Mouse (Mus musculus) liver, embryonic 16.5 days (tissue): ENCODE data around the gene Zkscan5. TPM values are rescaled to one million over a fixed set of nuclear protein-coding genes. Genes with fewer than 3 reads are reported as not detected.
"Not testable (repeated sequence)": the region's sequence is repeated elsewhere in the genome, so short reads cannot be mapped to it uniquely, and the experiment has no call there.

Experiments used
- ATAC-seq: fragments of 200-750 bp; cut with Nextera tagmentation; 2 replicates; pipeline ENCODE4 v1.8.0; 2017; ENCODE audit warnings: low read depth, mild to moderate bottlenecking, moderate number of reproducible peaks, moderate library complexity
- H3K27ac ChIP-seq: fragments of 300-500 bp; sonication (generic); 2 replicates; pipeline ENCODE4 v1.5.1; 2014; ENCODE audit warnings: mild to moderate bottlenecking, low read length
- H3K27me3 ChIP-seq: fragments of 300-500 bp; sonication (generic); 2 replicates; pipeline ENCODE4 v1.6.1; 2014; ENCODE audit warnings: low read depth, low read length, mixed read lengths; ENCODE audit not compliant: control insufficient read depth, insufficient read depth
- H3K36me3 ChIP-seq: fragments of 300-500 bp; sonication (generic); 2 replicates; pipeline ENCODE4 v1.6.1; 2014; ENCODE audit warnings: mild to moderate bottlenecking; ENCODE audit not compliant: control insufficient read depth, insufficient read depth
- H3K4me1 ChIP-seq: fragments of 300-500 bp; sonication (generic); 2 replicates; pipeline ENCODE4 v1.6.1; 2014; ENCODE audit warnings: low read depth, low read length, mixed read lengths; ENCODE audit not compliant: control insufficient read depth
- H3K4me2 ChIP-seq: fragments of 300-500 bp; sonication (generic); 2 replicates; pipeline ENCODE4 v1.6.1; 2014; ENCODE audit warnings: low read depth, low read length, mixed read lengths
- H3K4me3 ChIP-seq: fragments of 300-500 bp; sonication (generic); 2 replicates; pipeline ENCODE4 v1.5.1; 2014; ENCODE audit warnings: low read depth, mild to moderate bottlenecking, low read length
- H3K9ac ChIP-seq: fragments of 300-500 bp; sonication (generic); 2 replicates; pipeline ENCODE4 v1.6.1; 2014; ENCODE audit warnings: low read depth, low read length
- H3K9me3 ChIP-seq: fragments of 300-500 bp; sonication (generic); replicated peaks from 2 replicates; pipeline ENCODE4 v1.6.1; 2016; ENCODE audit warnings: low read length; ENCODE audit not compliant: control insufficient read depth
- WGBS: fragments of 180-500 bp; shearing (Covaris S2); extraction: QIAGEN DNeasy Blood & Tissue Kit; methylation state at CpG from one replicate; pipeline ENCODE4 v1.1.7; 2014; ENCODE audit not compliant: insufficient replicate concordance; 5-methylcytosine and 5-hydroxymethylcytosine counted together
- polyA plus RNA-seq: library from polyadenylated mRNA; unstranded; fragments of >200 nt; fragmentation: Nextera tagmentation; extraction: Ambion mirVana; gene quantifications from 2 replicates; pipeline ENCODE4 v1.2.1, GENCODE M21; 2015

The Zkscan5 gene
- polyA plus RNA-seq, 1 experiment from 2014 or later = 4.3 TPM

DNA sequence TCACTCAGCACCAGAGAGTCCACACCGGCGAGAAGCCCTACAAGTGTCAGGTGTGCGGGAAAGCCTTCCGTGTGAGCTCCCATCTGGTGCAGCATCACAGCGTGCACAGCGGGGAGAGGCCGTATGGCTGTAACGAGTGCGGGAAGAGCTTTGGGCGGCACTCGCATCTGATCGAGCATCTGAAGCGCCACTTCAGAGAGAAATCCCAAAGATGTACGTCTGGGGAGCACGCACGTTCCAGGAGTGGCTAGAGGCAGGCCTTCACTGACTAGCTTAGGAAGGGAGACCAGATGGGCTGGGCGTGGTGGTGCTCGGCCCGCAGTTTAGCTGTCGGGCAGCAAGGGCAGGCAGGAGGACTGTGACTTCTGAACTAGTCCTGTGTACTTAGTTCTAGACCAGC, 14.3 kb downstream of the Zkscan5 start:
- H3K27me3 ChIP-seq = no peaks in the 10 kb centered on the region
- no peak overlapping the region for H3K4me3 ChIP-seq
- no peak overlapping the region for H3K27ac ChIP-seq
- peaks cover 20% of the 10 kb centered on the region; the same call in 1 of the 2 replicates for H3K36me3 ChIP-seq
- no peaks in the 10 kb centered on the region for H3K9me3 ChIP-seq
- no peak overlapping the region for H3K4me2 ChIP-seq
- WGBS = 89% methylated on average over 20 of the region's 20 CpGs
- no peak overlapping the region for H3K9ac ChIP-seq
- ATAC-seq = no peak
- peaks cover 3% of the 10 kb centered on the region for H3K4me1 ChIP-seq

GRCm38 (mm10) chr5:145219981-145220380, 15.6 kb downstream of the Zkscan5 start:
- WGBS = 76% methylated on average over 8 of the region's 8 CpGs
- Histone ChIP-seq H3K4me3 (no peak overlapping the region), H3K36me3 (peaks cover 20% of the 10 kb centered on the region; the same call in 1 of the 2 replicates), H3K27me3 (no peaks in the 10 kb centered on the region), H3K27ac (no peak overlapping the region), H3K9me3 (no peaks in the 10 kb centered on the region), H3K4me2 (no peak overlapping the region), H3K4me1 (peaks cover 3% of the 10 kb centered on the region), H3K9ac (no peak overlapping the region)
- no peak for ATAC-seq

- peaks cover 3% of the 10 kb centered on the region for H3K4me1 ChIP-seq
- no peak overlapping the region for H3K9ac ChIP-seq
- WGBS = 70% methylated on average over 5 of the region's 5 CpGs
- H3K27me3 ChIP-seq = no peaks in the 10 kb centered on the region
- H3K4me2 ChIP-seq = no peak overlapping the region
- H3K4me3 ChIP-seq = no peak overlapping the region
- H3K27ac ChIP-seq = peak overlapping the region; percentile 14; the same call in 1 of the 2 replicates
- H3K36me3 ChIP-seq = peaks cover 20% of the 10 kb centered on the region; the same call in 1 of the 2 replicates
- peak; percentile 76 for ATAC-seq
- H3K9me3 ChIP-seq = no peaks in the 10 kb centered on the region
Measured at GRCm38 (mm10) chr5:145222840-145223239, 18.5 kb downstream of the Zkscan5 start.

GRCm38 (mm10) chr5:145223395-145223794, 19.0 kb downstream of the Zkscan5 start:
- no peak overlapping the region for H3K4me3 ChIP-seq
- no peaks in the 10 kb centered on the region for H3K27me3 ChIP-seq
- no peaks in the 10 kb centered on the region for H3K9me3 ChIP-seq
- H3K9ac ChIP-seq = no peak overlapping the region
- peaks cover 3% of the 10 kb centered on the region for H3K4me1 ChIP-seq
- ATAC-seq = no peak
- H3K36me3 ChIP-seq = peaks cover 19% of the 10 kb centered on the region; the same call in 1 of the 2 replicates
- 74% methylated on average over 12 of the region's 12 CpGs for WGBS
- peak overlapping the region; percentile 14; the same call in 1 of the 2 replicates for H3K27ac ChIP-seq
- no peak overlapping the region for H3K4me2 ChIP-seq

- ATAC-seq = no peak
- no peak overlapping the region for H3K27ac ChIP-seq
- 44% methylated on average over 2 of the region's 2 CpGs for WGBS
- peaks cover 11% of the 10 kb centered on the region for H3K4me1 ChIP-seq
- H3K9me3 ChIP-seq = no peaks in the 10 kb centered on the region
- no peaks in the 10 kb centered on the region for H3K27me3 ChIP-seq
- H3K4me2 ChIP-seq = no peak overlapping the region
- no peak overlapping the region for H3K4me3 ChIP-seq
- peaks cover 4% of the 10 kb centered on the region; the same call in 1 of the 2 replicates for H3K36me3 ChIP-seq
- H3K9ac ChIP-seq = no peak overlapping the region
Measured at GRCm38 (mm10) chr5:145226453-145226852, 22.1 kb downstream of the Zkscan5 start.

DNA sequence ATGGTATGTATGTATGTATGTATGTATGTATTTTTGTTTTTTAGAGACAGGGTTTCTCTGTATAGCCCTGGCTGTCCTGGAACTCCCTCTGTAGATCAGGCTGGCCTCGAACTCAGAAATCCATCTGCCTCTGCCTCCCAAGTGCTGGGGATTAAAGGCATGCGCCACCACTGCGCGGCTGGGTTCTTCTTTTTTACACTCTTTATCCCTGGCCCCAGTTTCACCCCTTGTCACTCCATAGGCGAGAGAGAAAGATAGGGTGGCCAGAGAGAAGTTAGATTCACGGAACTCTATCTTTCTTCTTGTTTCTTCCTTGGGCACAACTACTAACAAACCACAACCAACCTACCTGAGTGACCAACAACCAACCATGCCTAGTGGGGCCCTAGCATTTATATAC, 24.9 kb downstream of the Zkscan5 start:
- not testable (repeated sequence) for H3K4me2 ChIP-seq, ATAC-seq, H3K27ac ChIP-seq, H3K36me3 ChIP-seq, H3K9ac ChIP-seq, H3K9me3 ChIP-seq, H3K4me3 ChIP-seq, H3K27me3 ChIP-seq
- peaks cover 17% of the 10 kb centered on the region for H3K4me1 ChIP-seq
- WGBS = 73% methylated on average over 6 of the region's 6 CpGs

- 76% methylated on average over 4 of the region's 4 CpGs for WGBS
- no peak for ATAC-seq
- H3K4me1 ChIP-seq = peaks cover 17% of the 10 kb centered on the region
- H3K9me3 ChIP-seq = no peaks in the 10 kb centered on the region
- peak overlapping the region; percentile 98 for H3K27ac ChIP-seq
- no peaks in the 10 kb centered on the region for H3K27me3 ChIP-seq
- H3K4me3 ChIP-seq = no peak overlapping the region; the same call in 1 of the 2 replicates
- H3K4me2 ChIP-seq = peak overlapping the region; percentile 84
- H3K9ac ChIP-seq = peak overlapping the region; percentile 97
- H3K36me3 ChIP-seq = peaks cover 22% of the 10 kb centered on the region
Measured at GRCm38 (mm10) chr5:145230641-145231040, 26.3 kb downstream of the Zkscan5 start.

DNA sequence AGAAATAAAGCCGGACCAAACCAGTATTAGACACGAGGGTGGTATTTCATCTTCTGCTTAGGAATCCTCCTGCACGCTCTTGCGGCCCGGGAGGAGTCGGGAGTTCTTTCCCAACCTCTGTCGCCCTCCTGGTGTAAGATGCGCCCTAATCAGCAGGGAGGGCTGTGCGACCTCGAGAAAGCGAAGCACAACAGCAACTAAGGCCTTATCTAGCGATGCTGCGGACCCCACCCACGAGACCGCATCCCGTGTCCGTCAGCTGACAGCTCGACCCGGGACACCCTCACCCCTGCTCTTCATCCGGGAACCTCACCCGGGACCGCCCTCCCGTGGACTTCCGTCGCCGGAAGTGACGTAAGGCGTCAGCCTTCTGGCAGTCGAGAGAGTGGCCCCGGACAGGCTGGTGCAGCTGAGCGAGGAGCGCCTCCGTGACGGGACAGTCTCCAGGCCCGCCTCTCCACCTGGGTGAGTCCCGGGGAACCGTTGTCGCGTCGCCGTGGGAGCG, 27.1 kb downstream of the Zkscan5 start, which contains the start of gene Zfp655:
Gene Zfp655 (plus strand): TSS at position 349 of the 505 bp plus-strand sequence.
- ATAC-seq = peak; percentile 98
- Histone ChIP-seq H3K4me1 (peaks cover 17% of the 10 kb centered on the region), H3K9ac (peak within 1 kb of the TSS; percentile 97), H3K27me3 (no peaks in the 10 kb centered on the region), H3K4me3 (peak within 1 kb of the TSS; percentile 97), H3K9me3 (no peaks in the 10 kb centered on the region), H3K36me3 (peaks cover 24% of the 10 kb centered on the region), H3K27ac (peak within 1 kb of the TSS; percentile 98), H3K4me2 (peak within 1 kb of the TSS; percentile 84)
- under 1% methylated on average over 42 of the region's 42 CpGs for whole genome bisulfite sequencing

DNA sequence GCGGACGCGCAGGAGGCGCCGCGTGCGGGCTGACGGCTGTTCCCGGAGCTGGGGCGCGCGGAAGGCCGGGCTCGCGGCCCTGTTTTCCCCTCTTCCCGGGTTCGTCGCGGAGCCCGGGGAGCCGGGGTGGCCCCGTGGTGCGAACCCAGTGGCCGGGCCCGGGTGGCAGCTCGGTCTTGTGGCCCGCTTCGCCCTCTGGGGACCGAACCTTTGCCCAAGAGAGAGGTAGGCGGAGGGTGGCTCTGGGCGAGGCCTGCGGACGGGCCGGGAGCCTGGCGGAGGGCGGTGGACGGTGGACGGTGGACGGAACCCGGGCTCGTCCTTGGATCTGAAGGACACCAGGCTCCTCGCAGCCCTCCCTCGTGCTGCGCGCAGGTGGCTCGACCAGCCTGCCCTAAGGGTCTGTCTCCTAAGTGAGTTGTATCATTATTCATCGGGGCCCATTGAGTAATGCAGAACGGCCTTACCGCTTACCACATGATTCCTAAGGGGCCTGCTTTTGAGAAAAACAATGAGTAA, 27.6 kb downstream of the Zkscan5 start:
- peaks cover 26% of the 10 kb centered on the region for H3K36me3 ChIP-seq
- WGBS = under 1% methylated on average over 49 of the region's 49 CpGs
- peaks cover 17% of the 10 kb centered on the region for H3K4me1 ChIP-seq
- H3K9ac ChIP-seq = peak overlapping the region; percentile 97
- ATAC-seq = peak; percentile 49
- no peaks in the 10 kb centered on the region for H3K27me3 ChIP-seq
- H3K4me2 ChIP-seq = peak overlapping the region; percentile 84
- H3K27ac ChIP-seq = peak overlapping the region; percentile 98
- no peaks in the 10 kb centered on the region for H3K9me3 ChIP-seq
- H3K4me3 ChIP-seq = peak overlapping the region; percentile 97
